Mouse (Mus musculus) midbrain, embryonic 15.5 days (tissue): ENCODE results near the gene Zbp1. TPM values are rescaled to one million over a fixed set of nuclear protein-coding genes. Genes with fewer than 3 reads are reported as not detected.

Experiments
- ATAC-seq: fragments of 200-750 bp; cut with Nextera tagmentation; replicated peaks from 2 replicates; pipeline ENCODE4 v1.8.0; 2017; ENCODE audit warnings: moderate TSS enrichment
- H3K27ac ChIP-seq: fragments of 300-500 bp; sonication (generic); 2 replicates; pipeline ENCODE4 v1.5.1; 2015; ENCODE audit warnings: mild to moderate bottlenecking, inconsistent platforms
- H3K27me3 ChIP-seq: fragments of 300-500 bp; sonication (generic); replicated peaks from 2 replicates; pipeline ENCODE4 v1.6.1; 2015; ENCODE audit warnings: inconsistent platforms
- H3K36me3 ChIP-seq: fragments of 300-500 bp; sonication (generic); replicated peaks from 2 replicates; pipeline ENCODE4 v1.6.1; 2015; ENCODE audit warnings: inconsistent platforms
- H3K4me1 ChIP-seq: fragments of 300-500 bp; sonication (generic); 2 replicates; pipeline ENCODE4 v1.6.1; 2015; ENCODE audit warnings: inconsistent platforms
- H3K4me2 ChIP-seq: fragments of 300-500 bp; sonication (generic); 2 replicates; pipeline ENCODE4 v1.6.1; 2015; ENCODE audit warnings: inconsistent platforms, mild to moderate bottlenecking, moderate library complexity
- H3K4me3 ChIP-seq: fragments of 300-500 bp; sonication (generic); 2 replicates; pipeline ENCODE4 v1.5.1; 2015; ENCODE audit warnings: mild to moderate bottlenecking, inconsistent platforms
- H3K9ac ChIP-seq: fragments of 300-500 bp; sonication (generic); 2 replicates; pipeline ENCODE4 v1.6.1; 2015; ENCODE audit warnings: mild to moderate bottlenecking, inconsistent platforms
- H3K9me3 ChIP-seq: fragments of 300-500 bp; sonication (generic); 2 replicates; pipeline ENCODE4 v1.6.1; 2016; ENCODE audit warnings: inconsistent platforms
- WGBS: fragments of 180-500 bp; shearing (Covaris S2); methylation state at CpG from one replicate; pipeline ENCODE4 v1.1.7; 2015; ENCODE audit warnings: mixed read lengths; 5-methylcytosine and 5-hydroxymethylcytosine counted together
- polyA plus RNA-seq: library from polyadenylated mRNA; unstranded; fragments of >200 nt; fragmentation: Nextera tagmentation; extraction: Ambion mirVana; gene quantifications from 2 replicates; pipeline ENCODE4 v1.2.1, GENCODE M21; 2015

Gene Zbp1
- polyA plus RNA-seq: 0.22 and 1.1 TPM in 2 replicates

GRCm38 (mm10) chr2:173218416-173219141 is at the start of gene Zbp1:
Zbp1 (minus strand) TSS chr2:173218923.
- Histone ChIP-seq H3K36me3 (no peaks in the 10 kb centered on the region), H3K4me3 (no peak within 1 kb of the TSS), H3K4me1 (no peaks in the 10 kb centered on the region), H3K4me2 (no peak within 1 kb of the TSS), H3K27me3 (no peaks in the 10 kb centered on the region), H3K9ac (no peak within 1 kb of the TSS), H3K27ac (no peak within 1 kb of the TSS), H3K9me3 (no peaks in the 10 kb centered on the region)
- ATAC-seq: no peak
- 68% methylated on average over 11 of the region's 11 CpGs for WGBS

GRCm38 (mm10) chr2:173267562-173267961 is 48.8 kb upstream of the Zbp1 start:
- ATAC-seq: no peak
- Histone ChIP-seq H3K9ac (no peak overlapping the region), H3K4me3 (no peak overlapping the region), H3K27ac (no peak overlapping the region), H3K27me3 (no peaks in the 10 kb centered on the region), H3K4me1 (peaks cover 53% of the 10 kb centered on the region), H3K36me3 (no peaks in the 10 kb centered on the region), H3K4me2 (no peak overlapping the region), H3K9me3 (no peaks in the 10 kb centered on the region)
- 82% methylated on average over 3 of the region's 3 CpGs for WGBS

- ATAC-seq: no peak
- Histone ChIP-seq H3K9ac (no peak overlapping the region), H3K4me2 (no peak overlapping the region), H3K27ac (peak overlapping the region; percentile 11; the same call in 1 of the 2 replicates), H3K4me1 (peaks cover 54% of the 10 kb centered on the region), H3K36me3 (no peaks in the 10 kb centered on the region), H3K4me3 (no peak overlapping the region), H3K9me3 (no peaks in the 10 kb centered on the region), H3K27me3 (no peaks in the 10 kb centered on the region)
- WGBS: 73% methylated on average over 25 of the region's 25 CpGs
Observed at GRCm38 (mm10) chr2:173266349-173267112, 47.8 kb upstream of the Zbp1 start.

- H3K9ac ChIP-seq: no peak overlapping the region
- whole genome bisulfite sequencing: 87% methylated on average over 22 of the region's 22 CpGs
- no peaks in the 10 kb centered on the region for H3K27me3 ChIP-seq
- H3K36me3 ChIP-seq: no peaks in the 10 kb centered on the region
- H3K9me3 ChIP-seq: no peaks in the 10 kb centered on the region
- no peak overlapping the region for H3K4me2 ChIP-seq
- no peak for ATAC-seq
- H3K27ac ChIP-seq: no peak overlapping the region
- no peak overlapping the region for H3K4me3 ChIP-seq
- peaks cover 56% of the 10 kb centered on the region for H3K4me1 ChIP-seq
Observed at GRCm38 (mm10) chr2:173265468-173266265, 46.9 kb upstream of the Zbp1 start.

GRCm38 (mm10) chr2:173264467-173265128 is 45.9 kb upstream of the Zbp1 start:
- Histone ChIP-seq H3K9me3 (no peaks in the 10 kb centered on the region), H3K4me2 (no peak overlapping the region), H3K4me3 (no peak overlapping the region), H3K4me1 (peaks cover 55% of the 10 kb centered on the region), H3K27ac (no peak overlapping the region), H3K9ac (no peak overlapping the region), H3K27me3 (no peaks in the 10 kb centered on the region), H3K36me3 (no peaks in the 10 kb centered on the region)
- peak; percentile 30 for ATAC-seq
- 19% methylated on average over 13 of the region's 13 CpGs for WGBS

- Histone ChIP-seq H3K27ac (no peak overlapping the region), H3K36me3 (no peaks in the 10 kb centered on the region), H3K27me3 (no peaks in the 10 kb centered on the region), H3K4me1 (peaks cover 56% of the 10 kb centered on the region), H3K9ac (no peak overlapping the region), H3K4me2 (no peak overlapping the region), H3K4me3 (no peak overlapping the region), H3K9me3 (no peaks in the 10 kb centered on the region)
- 64% methylated on average over 11 of the region's 11 CpGs for WGBS
- no peak for ATAC-seq
Observed at GRCm38 (mm10) chr2:173263636-173264330, 45.1 kb upstream of the Zbp1 start.

GRCm38 (mm10) chr2:173261497-173261896 is 42.8 kb upstream of the Zbp1 start:
- Histone ChIP-seq H3K4me1 (peaks cover 79% of the 10 kb centered on the region), H3K36me3 (no peaks in the 10 kb centered on the region), H3K9ac (no peak overlapping the region), H3K27me3 (no peaks in the 10 kb centered on the region), H3K4me2 (no peak overlapping the region), H3K27ac (no peak overlapping the region), H3K4me3 (no peak overlapping the region), H3K9me3 (no peaks in the 10 kb centered on the region)
- WGBS: 73% methylated on average over 10 of the region's 10 CpGs
- ATAC-seq: no peak

- Histone ChIP-seq H3K4me2 (no peak overlapping the region), H3K27ac (no peak overlapping the region; the same call in 1 of the 2 replicates), H3K4me1 (peaks cover 81% of the 10 kb centered on the region), H3K27me3 (no peaks in the 10 kb centered on the region), H3K9ac (no peak overlapping the region), H3K36me3 (no peaks in the 10 kb centered on the region), H3K9me3 (no peaks in the 10 kb centered on the region), H3K4me3 (no peak overlapping the region)
- ATAC-seq: no peak
- 31% methylated on average over 9 of the region's 9 CpGs for WGBS
Observed at GRCm38 (mm10) chr2:173258459-173259091, 39.9 kb upstream of the Zbp1 start.

GRCm38 (mm10) chr2:173257610-173258009 is 38.9 kb upstream of the Zbp1 start:
- 24% methylated on average over 7 of the region's 7 CpGs for WGBS
- H3K4me1 ChIP-seq: peaks cover 87% of the 10 kb centered on the region
- no peak overlapping the region for H3K9ac ChIP-seq
- ATAC-seq: peak; percentile 60
- H3K36me3 ChIP-seq: no peaks in the 10 kb centered on the region
- H3K9me3 ChIP-seq: no peaks in the 10 kb centered on the region
- peak overlapping the region; percentile 48 for H3K27ac ChIP-seq
- no peak overlapping the region for H3K4me2 ChIP-seq
- no peak overlapping the region for H3K4me3 ChIP-seq
- H3K27me3 ChIP-seq: no peaks in the 10 kb centered on the region

- peaks cover 87% of the 10 kb centered on the region for H3K4me1 ChIP-seq
- H3K9ac ChIP-seq: no peak overlapping the region
- no peak overlapping the region for H3K4me2 ChIP-seq
- no peaks in the 10 kb centered on the region for H3K36me3 ChIP-seq
- WGBS: 82% methylated on average over 4 of the region's 4 CpGs
- H3K27me3 ChIP-seq: no peaks in the 10 kb centered on the region
- no peak for ATAC-seq
- H3K9me3 ChIP-seq: no peaks in the 10 kb centered on the region
- no peak overlapping the region for H3K4me3 ChIP-seq
- no peak overlapping the region for H3K27ac ChIP-seq
Observed at GRCm38 (mm10) chr2:173256552-173256949, 37.8 kb upstream of the Zbp1 start.
